Mouse (Mus musculus) embryonic facial prominence, embryonic 11.5 days (tissue): ENCODE measurements around the gene Ptpn9. TPM values are rescaled to one million over a fixed set of nuclear protein-coding genes. Genes with fewer than 3 reads are reported as not detected.
A peak's percentile ranks its signal among the peaks of the same experiment; 100 is the strongest.

Experiments
- ATAC-seq: fragments of 200-750 bp; cut with Nextera tagmentation; replicated peaks from 2 replicates; pipeline ENCODE4 v1.8.0; 2017; ENCODE audit warnings: low read depth; ENCODE audit not compliant: insufficient number of reproducible peaks, low FRiP score, low TSS enrichment
- DNase-seq: peaks from one replicate; pipeline ENCODE4 v3.0.0-alpha.2; 2015; ENCODE audit warnings: low spot score
- H3K27ac ChIP-seq: fragments of 300-500 bp; sonication (generic); replicated peaks from 2 replicates; pipeline ENCODE4 v1.5.1; 2014; ENCODE audit warnings: mild to moderate bottlenecking, low read depth, low read length, control low read depth
- H3K27me3 ChIP-seq: fragments of 300-500 bp; sonication (generic); 2 replicates; pipeline ENCODE4 v1.6.1; 2014; ENCODE audit warnings: mild to moderate bottlenecking, low read length, moderate library complexity, mixed read lengths; ENCODE audit not compliant: control insufficient read depth, insufficient read depth
- H3K36me3 ChIP-seq: fragments of 300-500 bp; sonication (generic); replicated peaks from 2 replicates; pipeline ENCODE4 v1.6.1; 2014; ENCODE audit warnings: low read depth, mild to moderate bottlenecking, low read length, moderate library complexity, mixed read lengths; ENCODE audit not compliant: control insufficient read depth, insufficient read depth
- H3K4me1 ChIP-seq: fragments of 300-500 bp; sonication (generic); 2 replicates; pipeline ENCODE4 v1.6.1; 2014; ENCODE audit warnings: low read length, mixed read lengths; ENCODE audit not compliant: control insufficient read depth, insufficient read depth
- H3K4me2 ChIP-seq: fragments of 300-500 bp; sonication (generic); 2 replicates; pipeline ENCODE4 v1.6.1; 2014; ENCODE audit warnings: low read depth, mild to moderate bottlenecking, control low read depth, low read length, moderate library complexity
- H3K4me3 ChIP-seq: fragments of 300-500 bp; sonication (generic); 2 replicates; pipeline ENCODE4 v1.5.1; 2014; ENCODE audit warnings: low read depth, low read length, control low read depth
- H3K9ac ChIP-seq: fragments of 300-500 bp; sonication (generic); replicated peaks from 2 replicates; pipeline ENCODE4 v1.6.1; 2014; ENCODE audit warnings: mild to moderate bottlenecking, control low read depth, low read length
- H3K9me3 ChIP-seq: fragments of 300-500 bp; sonication (generic); replicated peaks from 2 replicates; pipeline ENCODE4 v1.6.1; 2016; ENCODE audit warnings: mild to moderate bottlenecking, low read length, inconsistent platforms, mixed read lengths; ENCODE audit not compliant: control insufficient read depth
- WGBS: fragments of 180-500 bp; shearing (Covaris S2); extraction: QIAGEN DNeasy Blood & Tissue Kit; methylation state at CpG from one replicate; pipeline ENCODE4 v1.1.7; 2014; 5-methylcytosine and 5-hydroxymethylcytosine counted together
- polyA plus RNA-seq: library from polyadenylated mRNA; unstranded; fragments of >200 nt; fragmentation: Nextera tagmentation; extraction: Ambion mirVana; gene quantifications from 2 replicates; pipeline ENCODE4 v1.2.1, GENCODE M21; 2014

Gene Ptpn9
- polyA plus RNA-seq, 1 experiment from 2014 or later = 38.9 TPM

DNA sequence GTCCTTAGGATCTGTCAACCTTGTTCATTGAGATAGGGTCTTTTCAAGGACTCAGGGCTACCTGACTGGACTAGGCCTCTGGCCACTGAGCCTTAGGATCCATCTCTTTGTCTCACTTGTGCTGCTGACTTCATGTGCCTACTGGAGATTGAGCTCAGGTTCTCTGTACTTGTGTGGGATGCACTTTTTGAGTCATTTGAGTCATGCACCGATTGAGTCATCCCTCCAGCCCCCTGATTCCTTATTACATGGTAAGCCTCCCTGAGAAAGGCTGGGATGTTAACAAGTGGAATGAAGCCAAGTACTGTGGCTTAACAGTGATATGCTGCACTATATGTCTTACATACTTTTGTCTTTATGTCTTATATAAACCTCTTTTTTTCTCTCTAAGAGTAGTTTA, 37.0 kb downstream of the Ptpn9 start:
- Histone ChIP-seq H3K36me3 (peaks cover 7% of the 10 kb centered on the region), H3K9me3 (no peaks in the 10 kb centered on the region), H3K27ac (no peak overlapping the region), H3K27me3 (no peaks in the 10 kb centered on the region), H3K4me2 (no peak overlapping the region), H3K9ac (no peak overlapping the region), H3K4me3 (no peak overlapping the region), H3K4me1 (no peaks in the 10 kb centered on the region)
- 97% methylated on average over 1 of the region's 1 CpGs for WGBS
- no peak for DNase-seq
- no peak for ATAC-seq

DNA sequence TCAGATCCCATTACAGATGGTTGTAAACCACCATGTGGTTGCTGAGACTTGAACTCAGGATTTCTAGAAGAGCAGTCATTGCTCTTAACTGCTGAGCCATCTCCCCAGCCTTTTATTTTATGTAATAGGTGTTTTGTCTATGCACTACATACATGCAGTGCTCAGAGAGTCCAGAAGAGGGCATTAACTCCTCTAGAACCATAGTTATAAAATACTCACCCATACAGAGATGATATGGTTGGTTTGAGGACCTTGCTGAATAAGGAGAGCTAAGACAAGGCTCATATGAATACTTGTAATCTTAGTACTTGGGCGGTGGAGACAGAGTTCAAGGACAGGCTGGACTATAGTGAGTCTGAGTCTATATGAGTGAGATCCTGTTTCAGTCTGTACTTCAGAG, 61.5 kb downstream of the Ptpn9 start:
- H3K9ac ChIP-seq = no peak overlapping the region
- H3K4me3 ChIP-seq = no peak overlapping the region
- DNase-seq (peak; percentile 58), ATAC-seq (no peak)
- no peak overlapping the region for H3K4me2 ChIP-seq
- no peaks in the 10 kb centered on the region for H3K4me1 ChIP-seq
- H3K27me3 ChIP-seq = no peaks in the 10 kb centered on the region
- H3K36me3 ChIP-seq = peaks cover 5% of the 10 kb centered on the region
- no peak overlapping the region for H3K27ac ChIP-seq
- WGBS = 93% methylated on average over 1 of the region's 1 CpGs
- H3K9me3 ChIP-seq = no peaks in the 10 kb centered on the region

DNA sequence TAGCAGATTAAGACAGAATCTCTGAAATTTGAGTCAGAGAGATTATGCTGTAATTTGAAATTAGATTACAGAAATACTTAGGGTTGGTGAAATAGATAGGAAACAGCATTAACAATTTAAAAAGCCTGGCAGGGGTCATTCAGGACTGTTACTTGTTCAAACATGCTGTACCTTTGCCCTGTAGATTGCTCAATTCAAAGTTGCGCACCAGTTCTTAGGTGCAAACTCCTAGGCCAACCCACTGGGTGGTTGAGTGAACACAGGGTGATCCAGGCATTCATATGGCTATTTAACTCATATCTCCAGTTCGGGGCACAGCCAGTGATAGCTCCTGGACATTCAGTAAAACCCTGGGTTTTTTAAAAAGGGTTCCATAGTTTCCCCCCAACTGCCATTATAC, 69.4 kb downstream of the Ptpn9 start:
- WGBS = 96% methylated on average over 2 of the region's 2 CpGs
- no peak for ATAC-seq
- no peak for DNase-seq

DNA sequence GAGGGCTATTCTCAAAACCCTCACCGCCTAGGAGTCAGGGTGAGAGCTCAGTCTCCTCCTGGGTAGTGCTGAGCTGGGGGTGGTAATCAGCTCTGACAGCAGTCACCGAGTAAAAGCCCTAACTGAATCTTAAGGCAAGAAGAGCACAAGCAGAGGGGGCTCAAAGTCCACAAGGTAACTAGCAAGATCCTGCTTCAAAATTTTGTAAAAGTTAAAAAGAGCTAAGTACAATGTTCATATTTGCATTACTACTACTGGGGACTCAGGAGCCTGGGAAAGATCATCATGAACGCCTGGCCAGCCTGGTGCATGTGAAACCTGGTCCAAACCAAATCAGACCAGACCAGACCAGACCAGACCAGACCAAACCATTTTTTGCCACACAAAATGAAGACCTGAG, 73.5 kb downstream of the Ptpn9 start:
- DNase-seq (no peak), ATAC-seq (no peak)
- H3K9me3 ChIP-seq = no peaks in the 10 kb centered on the region
- no peaks in the 10 kb centered on the region for H3K4me1 ChIP-seq
- 75% methylated on average over 3 of the region's 3 CpGs for WGBS
- no peak overlapping the region for H3K27ac ChIP-seq
- H3K36me3 ChIP-seq = no peaks in the 10 kb centered on the region; the same call in 1 of the 2 replicates
- H3K4me2 ChIP-seq = no peak overlapping the region
- no peaks in the 10 kb centered on the region for H3K27me3 ChIP-seq
- H3K9ac ChIP-seq = no peak overlapping the region
- H3K4me3 ChIP-seq = no peak overlapping the region

More for the DNA sequence above, 69.4 kb downstream of the Ptpn9 start:
- H3K9ac ChIP-seq = no peak overlapping the region
- no peak overlapping the region for H3K4me2 ChIP-seq
- H3K4me3 ChIP-seq = no peak overlapping the region
- H3K27me3 ChIP-seq = no peaks in the 10 kb centered on the region
- no peaks in the 10 kb centered on the region for H3K9me3 ChIP-seq
- no peaks in the 10 kb centered on the region for H3K4me1 ChIP-seq
- no peaks in the 10 kb centered on the region; the same call in 1 of the 2 replicates for H3K36me3 ChIP-seq
- H3K27ac ChIP-seq = no peak overlapping the region

DNA sequence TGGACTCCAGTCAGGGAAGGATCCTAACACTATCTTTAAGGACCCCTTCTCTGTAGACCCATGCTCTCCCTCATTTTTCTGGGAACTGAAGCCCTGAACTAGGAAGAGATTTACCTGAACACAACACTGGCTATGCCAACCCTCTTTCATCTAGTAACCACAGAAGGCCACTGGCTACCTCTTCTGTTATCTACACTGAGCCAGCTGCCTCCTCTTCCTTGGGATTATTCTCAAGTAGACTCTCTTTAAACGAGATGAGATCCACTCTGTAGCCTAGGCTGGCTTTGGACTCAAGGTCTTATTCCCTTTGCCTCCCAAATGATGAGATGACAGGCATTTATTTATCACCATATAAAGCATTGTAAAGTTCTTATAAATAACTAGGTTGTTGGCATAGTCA, 75.5 kb downstream of the Ptpn9 start:
- Histone ChIP-seq H3K36me3 (no peaks in the 10 kb centered on the region; the same call in 1 of the 2 replicates), H3K4me2 (no peak overlapping the region), H3K9ac (no peak overlapping the region), H3K9me3 (no peaks in the 10 kb centered on the region), H3K4me1 (no peaks in the 10 kb centered on the region), H3K27ac (no peak overlapping the region), H3K27me3 (no peaks in the 10 kb centered on the region), H3K4me3 (no peak overlapping the region)
- WGBS = 59% methylated on average over 1 of the region's 1 CpGs
- DNase-seq (no peak), ATAC-seq (no peak)

DNA sequence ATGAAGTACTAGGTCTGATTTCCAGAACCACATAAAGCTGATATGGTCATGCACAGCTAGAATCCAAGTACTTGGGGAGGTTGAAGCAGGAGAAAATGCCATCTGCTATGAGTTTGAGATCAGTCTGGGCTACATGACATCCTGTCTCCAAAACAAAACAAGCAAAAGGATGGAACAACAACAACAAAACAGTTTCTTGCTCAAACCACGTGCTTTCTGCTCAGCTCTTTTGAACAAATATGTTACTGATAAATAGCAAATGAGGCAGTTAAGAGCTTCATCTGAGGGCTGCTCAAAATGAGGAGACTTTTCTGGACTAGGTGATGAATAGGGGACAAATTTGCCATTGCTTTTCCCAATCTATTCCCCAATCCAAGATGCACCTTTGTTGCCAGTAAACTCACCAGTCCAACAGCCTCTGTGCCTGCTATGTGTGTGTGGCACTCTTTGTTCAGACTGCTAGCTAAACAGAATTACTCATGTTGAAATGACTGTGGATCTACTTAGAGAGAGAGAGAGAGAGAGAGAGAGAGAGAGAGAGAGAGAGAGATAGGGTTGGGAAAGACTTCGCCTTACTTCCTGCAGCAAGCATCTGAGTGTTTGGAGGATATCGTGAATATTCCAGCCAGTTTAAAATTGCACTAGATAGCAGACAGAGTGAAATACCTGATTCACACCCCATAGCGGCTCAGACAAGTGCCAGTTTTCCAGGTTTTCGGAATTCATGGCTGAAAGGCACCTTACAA, 76.2 kb downstream of the Ptpn9 start:
- no peaks in the 10 kb centered on the region for H3K4me1 ChIP-seq
- peak overlapping the region; percentile 53 for H3K9ac ChIP-seq
- peak overlapping the region; percentile 81 for H3K4me2 ChIP-seq
- no peaks in the 10 kb centered on the region for H3K36me3 ChIP-seq
- peak overlapping the region; percentile 77 for H3K4me3 ChIP-seq
- DNase-seq (no peak), ATAC-seq (no peak)
- H3K27ac ChIP-seq = 0 out of 2 replicates have a peak overlapping the region, but pooled peaks have one; percentile 13
- H3K9me3 ChIP-seq = no peaks in the 10 kb centered on the region
- WGBS = 31% methylated on average over 5 of the region's 5 CpGs
- no peaks in the 10 kb centered on the region for H3K27me3 ChIP-seq

DNA sequence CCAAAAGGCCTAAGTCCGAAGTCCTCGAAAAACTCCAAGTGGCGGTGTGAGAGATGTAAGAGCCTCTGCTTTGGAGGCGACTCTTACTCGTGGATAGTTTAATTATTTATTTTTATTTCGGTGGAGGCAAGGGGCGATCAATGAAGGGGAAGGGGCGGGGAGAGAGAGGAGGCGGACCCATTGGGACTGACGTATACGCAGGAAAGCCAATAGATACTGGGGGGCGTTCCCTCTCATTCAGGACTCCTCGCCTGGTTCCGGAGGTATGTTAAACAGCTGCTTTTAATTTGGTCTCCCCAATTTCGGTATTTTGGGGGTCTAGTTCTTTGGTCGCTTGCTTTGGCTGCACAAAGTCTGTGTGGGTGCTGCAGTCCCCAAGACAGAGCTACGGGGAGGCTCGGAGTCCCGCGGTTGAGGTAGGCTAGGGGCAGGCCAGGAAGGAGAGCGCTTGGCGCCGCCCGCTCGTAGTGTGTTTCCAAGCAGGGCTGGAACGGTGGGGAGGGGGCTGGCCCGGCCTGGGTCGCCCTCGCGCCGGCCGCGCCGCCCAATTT, 77.2 kb downstream of the Ptpn9 start, which contains the start of gene Sin3a:
Sin3a (plus strand) TSS at position 240 of the 551 bp plus-strand sequence.
- 0% methylated on average over 34 of the region's 34 CpGs for WGBS
- H3K9ac ChIP-seq = peak within 1 kb of the TSS; percentile 73
- peak within 1 kb of the TSS; percentile 96 for H3K27ac ChIP-seq
- peak within 1 kb of the TSS; percentile 81 for H3K4me2 ChIP-seq
- no peaks in the 10 kb centered on the region for H3K27me3 ChIP-seq
- ATAC-seq (no peak), DNase-seq (peak; percentile 93)
- H3K9me3 ChIP-seq = no peaks in the 10 kb centered on the region
- H3K4me3 ChIP-seq = peak within 1 kb of the TSS; percentile 77
- no peaks in the 10 kb centered on the region for H3K4me1 ChIP-seq
- no peaks in the 10 kb centered on the region for H3K36me3 ChIP-seq

DNA sequence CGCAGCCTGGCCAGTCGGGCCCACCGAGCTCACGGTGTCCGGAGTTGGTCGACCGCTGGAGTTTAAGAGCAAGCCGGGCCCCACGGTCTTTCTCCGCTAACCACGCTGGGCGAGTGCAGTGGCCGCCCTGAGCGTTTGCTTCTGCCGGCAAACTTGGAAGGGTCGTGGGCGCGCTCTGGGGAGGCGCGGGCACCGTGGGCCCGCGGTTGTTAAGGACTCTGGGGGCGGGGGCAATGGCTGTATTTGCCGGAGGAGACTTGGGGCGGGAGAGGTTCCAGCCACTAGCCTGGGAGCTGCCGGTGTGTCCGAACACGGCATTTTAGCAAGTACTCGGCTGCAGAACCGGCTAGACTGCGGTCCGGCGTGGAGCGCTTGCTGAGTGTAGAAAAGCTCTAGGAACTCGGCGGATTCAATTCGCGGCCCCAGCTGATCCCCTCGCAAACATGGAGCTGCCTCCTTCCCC, 77.8 kb downstream of the Ptpn9 start:
- Histone ChIP-seq H3K4me1 (no peaks in the 10 kb centered on the region), H3K27ac (peak overlapping the region; percentile 96)

More for the DNA sequence above, 77.8 kb downstream of the Ptpn9 start:
- no peaks in the 10 kb centered on the region for H3K9me3 ChIP-seq
- under 1% methylated on average over 40 of the region's 40 CpGs for WGBS
- peak overlapping the region; percentile 81 for H3K4me2 ChIP-seq
- H3K36me3 ChIP-seq = no peaks in the 10 kb centered on the region
- no peaks in the 10 kb centered on the region for H3K27me3 ChIP-seq
- ATAC-seq (no peak), DNase-seq (no peak)
- peak overlapping the region; percentile 77 for H3K4me3 ChIP-seq
- H3K9ac ChIP-seq = peak overlapping the region; percentile 73
